Mouse (Mus musculus) embryonic fibroblast, embryonic 13.5 days (primary cell): ENCODE data around the gene Cdkn2aipnl.

Experiments used
- CTCF ChIP-seq: IDR thresholded peaks from 2 replicates; pipeline ENCODE4 v1.5.1; 2011; ENCODE audit warnings: mild to moderate bottlenecking, control low read depth, low read length, moderate library complexity, borderline replicate concordance; ENCODE audit not compliant: insufficient read depth
- POLR2A ChIP-seq: IDR thresholded peaks from 2 replicates; pipeline ENCODE4 v1.6.1; 2011; ENCODE audit warnings: low read depth, mild to moderate bottlenecking, control low read depth, low read length, moderate library complexity

- no peak for TF ChIP-seq CTCF
- TF ChIP-seq POLR2A = no peak
These were observed 18.2 kb upstream of the Cdkn2aipnl start for GRCm38 (mm10) chr11:51949155-51949840.
